Mouse (Mus musculus): ENCODE data around the gene Lrrc27.

- TF ChIP-seq CTCF (conservative IDR thresholded peaks at IDR 0.05; ENCODE audit: insufficient read depth, insufficient read length, low read depth, low read length), result no peak
- TF ChIP-seq POLR2A (IDR thresholded peaks at IDR 0.05; ENCODE audit: low read depth, low read length), result no peak
Measured at GRCm38 (mm10) chr7:139222341-139222740, 9.6 kb downstream of the Lrrc27 start.

Data from kidney, adult 2 months (tissue).